Mouse (Mus musculus): Measurements from ENCODE around the gene Stpg1.

DNA sequence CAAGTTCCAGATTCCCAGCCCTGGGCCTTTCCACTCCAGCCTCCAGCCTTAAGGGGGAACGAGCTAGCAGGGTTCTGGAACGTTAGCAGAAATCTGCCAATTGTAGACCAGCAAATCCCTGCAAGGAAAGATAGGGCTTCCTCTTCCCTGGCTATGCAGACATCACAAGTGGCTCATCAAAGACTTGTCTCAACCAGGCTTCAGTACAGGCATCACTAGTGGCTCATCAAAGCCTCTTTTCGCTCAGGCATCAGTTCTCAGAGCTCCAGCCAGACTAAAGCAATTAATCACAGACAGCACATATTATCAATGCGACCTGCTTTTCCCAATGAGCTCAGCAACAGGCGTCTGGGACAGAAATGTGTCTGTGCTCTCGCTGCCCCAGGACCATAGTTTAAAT lies 38.4 kb downstream of the Stpg1 start:
- TF ChIP-seq MYOD1 (IDR thresholded peaks at IDR 0.05; ENCODE audit: control insufficient read depth in 1 of 3, insufficient read length in 2 of 3, low read depth in 2 of 3) (no peak), POLR2A (IDR thresholded peaks at IDR 0.05; ENCODE audit: insufficient read length, low read depth) (no peak), MYOG (IDR thresholded peaks at IDR 0.05; ENCODE audit: control insufficient read depth in 1 of 3, insufficient read depth in 1 of 3, insufficient read length in 2 of 3, low read depth in 2 of 3) (no peak), USF1 (IDR thresholded peaks at IDR 0.05; ENCODE audit: low read depth) (no peak), TCF3 (IDR thresholded peaks at IDR 0.05; ENCODE audit: insufficient read length, low read depth) (no peak), E2F4 (IDR thresholded peaks at IDR 0.05; ENCODE audit: insufficient read depth) (no peak), MAX (IDR thresholded peaks at IDR 0.05; ENCODE audit: low read depth) (no peak), TCF12 (IDR thresholded peaks at IDR 0.05; ENCODE audit: insufficient read depth, poor library complexity, severe bottlenecking) (no peak), CEBPB (IDR thresholded peaks at IDR 0.05; ENCODE audit: insufficient read depth, poor library complexity, severe bottlenecking) (no peak), REST (IDR thresholded peaks at IDR 0.05; ENCODE audit: insufficient read depth, insufficient read length) (no peak)
